Mouse (Mus musculus) MEL (cell line): ENCODE data around the gene Sertad2. TPM values are rescaled to one million over a fixed set of nuclear protein-coding genes. Genes with fewer than 3 reads are reported as not detected.

Experiments
- DNase-seq: peaks from one replicate; pipeline ENCODE4 v3.0.0; 2011; ENCODE audit warnings: low read depth, low spot score
- H3K27ac ChIP-seq: 2 replicates; pipeline ENCODE4 v1.5.1; 2012; ENCODE audit warnings: low read depth, mild to moderate bottlenecking, control low read depth, low read length, moderate library complexity; ENCODE audit not compliant: control insufficient read depth
- H3K27me3 ChIP-seq, 2 experiments: fragments of 150-350 bp in 1 of 2; sonication (generic) in 1 of 2; 2 replicates each; pipeline ENCODE4 v1.6.1; 2012; ENCODE audit warnings: low read length in 2 of 2, mild to moderate bottlenecking in 2 of 2, improper control_type of control experiment in 1 of 2, moderate library complexity in 1 of 2; ENCODE audit not compliant: insufficient read depth in 2 of 2, control insufficient read depth in 1 of 2
- H3K36me3 ChIP-seq, 2 experiments: 2 replicates each; pipeline ENCODE4 v1.6.1; 2012 to 2014; ENCODE audit warnings: low read length in 2 of 2, improper control_type of control experiment in 1 of 2, inconsistent platforms in 1 of 2, mild to moderate bottlenecking in 1 of 2; ENCODE audit not compliant: insufficient read depth in 2 of 2, control insufficient read depth in 1 of 2
- H3K4me1 ChIP-seq, 2 experiments: fragments of 150-350 bp in 1 of 2; sonication (generic) in 1 of 2; 2 replicates each; pipeline ENCODE4 v1.6.1; 2012; ENCODE audit warnings: low read length in 2 of 2, improper control_type of control experiment in 1 of 2, mild to moderate bottlenecking in 1 of 2; ENCODE audit not compliant: insufficient read depth in 2 of 2, control insufficient read depth in 1 of 2
- H3K4me3 ChIP-seq, 2 experiments: fragments of 150-350 bp in 1 of 2; sonication (generic) in 1 of 2; 2 replicates each; pipeline ENCODE4 v1.5.1; 2012; ENCODE audit warnings: low read depth in 2 of 2, low read length in 2 of 2, mild to moderate bottlenecking in 2 of 2, moderate library complexity in 2 of 2, control low read depth in 1 of 2, improper control_type of control experiment in 1 of 2; ENCODE audit not compliant: control insufficient read depth in 1 of 2, insufficient read depth in 1 of 2
- H3K79me2 ChIP-seq: 2 replicates; pipeline ENCODE4 v1.6.1; 2012; ENCODE audit warnings: mild to moderate bottlenecking, low read length, moderate library complexity; ENCODE audit not compliant: control insufficient read depth, poor library complexity, insufficient read depth
- H3K9ac ChIP-seq: 2 replicates; pipeline ENCODE4 v1.6.1; 2012; ENCODE audit warnings: low read depth, mild to moderate bottlenecking, control low read depth, low read length, moderate library complexity; ENCODE audit not compliant: control insufficient read depth, poor library complexity, severe bottlenecking
- H3K9me3 ChIP-seq: fragments of 150-350 bp; sonication (generic); replicated peaks from 2 replicates; pipeline ENCODE4 v1.6.1; 2012; ENCODE audit warnings: mild to moderate bottlenecking, low read length, improper control_type of control experiment, moderate library complexity; ENCODE audit not compliant: insufficient read depth
- CHD1 ChIP-seq: IDR thresholded peaks from 2 replicates; pipeline ENCODE4 v1.6.1; 2012; ENCODE audit warnings: low read depth, mild to moderate bottlenecking, inconsistent platforms, low read length, improper control_type of control experiment
- CHD2 ChIP-seq: IDR thresholded peaks from 2 replicates; pipeline ENCODE4 v1.6.1; 2011; ENCODE audit warnings: low read length, improper control_type of control experiment
- CTCF ChIP-seq, 3 experiments: IDR thresholded peaks in 2 of 3; conservative IDR thresholded peaks in 1 of 3; 2 replicates each; pipeline ENCODE4 v1.5.1; 2011 to 2012; ENCODE audit warnings: low read length in 3 of 3, low read depth in 2 of 3, mild to moderate bottlenecking in 2 of 3, improper control_type of control experiment in 1 of 3, inconsistent platforms in 1 of 3, mixed read lengths in 1 of 3, moderate library complexity in 1 of 3; ENCODE audit not compliant: control insufficient read depth in 1 of 3, insufficient read depth in 1 of 3, poor library complexity in 1 of 3, severe bottlenecking in 1 of 3
- E2F4 ChIP-seq: IDR thresholded peaks from 2 replicates; pipeline ENCODE4 v1.6.1; 2011; ENCODE audit warnings: low read depth, low read length, improper control_type of control experiment, borderline replicate concordance
- EP300 ChIP-seq, 2 experiments: IDR thresholded peaks; 2 replicates each; pipeline ENCODE4 v1.6.1; 2011; ENCODE audit warnings: improper control_type of control experiment in 2 of 2, low read length in 2 of 2, low read depth in 1 of 2, mild to moderate bottlenecking in 1 of 2
- ETS1 ChIP-seq: IDR thresholded peaks from 2 replicates; pipeline ENCODE4 v1.6.1; 2012; ENCODE audit warnings: low read depth, mild to moderate bottlenecking, inconsistent platforms, low read length, improper control_type of control experiment, moderate library complexity
- GABPA ChIP-seq: IDR thresholded peaks from 2 replicates; pipeline ENCODE4 v1.6.1; 2012; ENCODE audit warnings: low read depth, mild to moderate bottlenecking, inconsistent platforms, low read length, improper control_type of control experiment, moderate library complexity
- GATA1 ChIP-seq: IDR thresholded peaks from 2 replicates; pipeline ENCODE4 v1.6.1; 2011; ENCODE audit warnings: low read depth, low read length, improper control_type of control experiment
- HCFC1 ChIP-seq: IDR thresholded peaks from 2 replicates; pipeline ENCODE4 v1.6.1; 2012; ENCODE audit warnings: low read depth, mild to moderate bottlenecking, inconsistent platforms, low read length, improper control_type of control experiment, moderate library complexity
- JUND ChIP-seq: IDR thresholded peaks from 2 replicates; pipeline ENCODE4 v1.6.1; 2011; ENCODE audit warnings: low read depth, mild to moderate bottlenecking, improper control_type of control experiment, low read length
- MAX ChIP-seq: IDR thresholded peaks from 2 replicates; pipeline ENCODE4 v1.6.1; 2011; ENCODE audit warnings: low read length, improper control_type of control experiment
- MEF2A ChIP-seq: IDR thresholded peaks from 2 replicates; pipeline ENCODE4 v1.6.1; 2014; ENCODE audit warnings: low read depth, mild to moderate bottlenecking, inconsistent platforms, low read length, improper control_type of control experiment; ENCODE audit not compliant: poor library complexity, insufficient replicate concordance, severe bottlenecking; ENCODE audit errors: extremely low read depth
- MXI1 ChIP-seq: IDR thresholded peaks from 2 replicates; pipeline ENCODE4 v1.6.1; 2011; ENCODE audit warnings: mild to moderate bottlenecking, low read depth, low read length, improper control_type of control experiment
- MYB ChIP-seq: IDR thresholded peaks from 2 replicates; pipeline ENCODE4 v1.6.1; 2011; ENCODE audit warnings: mild to moderate bottlenecking, low read depth, low read length, improper control_type of control experiment
- MYC ChIP-seq: IDR thresholded peaks from 2 replicates; pipeline ENCODE4 v1.6.1; 2011; ENCODE audit warnings: low read depth, mild to moderate bottlenecking, low read length, improper control_type of control experiment, moderate library complexity
- NELFE ChIP-seq: IDR thresholded peaks from 2 replicates; pipeline ENCODE4 v1.6.1; 2011; ENCODE audit warnings: low read depth, low read length, improper control_type of control experiment
- POLR2A ChIP-seq, 2 experiments: IDR thresholded peaks; 2 replicates each; pipeline ENCODE4 v1.6.1; 2011 to 2012; ENCODE audit warnings: low read length in 2 of 2, mild to moderate bottlenecking in 2 of 2, control low read depth in 1 of 2, improper control_type of control experiment in 1 of 2, low read depth in 1 of 2, moderate library complexity in 1 of 2; ENCODE audit not compliant: control insufficient read depth in 1 of 2, insufficient read depth in 1 of 2, poor library complexity in 1 of 2
- RAD21 ChIP-seq: IDR thresholded peaks from 2 replicates; pipeline ENCODE4 v1.6.1; 2011; ENCODE audit warnings: mild to moderate bottlenecking, low read depth, low read length, improper control_type of control experiment
- RCOR1 ChIP-seq: IDR thresholded peaks from 2 replicates; pipeline ENCODE4 v1.6.1; 2012; ENCODE audit warnings: low read depth, mild to moderate bottlenecking, inconsistent platforms, low read length, improper control_type of control experiment
- SIN3A ChIP-seq: IDR thresholded peaks from 2 replicates; pipeline ENCODE4 v1.6.1; 2012; ENCODE audit warnings: low read length, improper control_type of control experiment, inconsistent platforms
- TBP ChIP-seq: IDR thresholded peaks from 2 replicates; pipeline ENCODE4 v1.8.0; 2011; ENCODE audit warnings: low read depth, low read length, improper control_type of control experiment
- USF2 ChIP-seq, 2 experiments: IDR thresholded peaks; 2 replicates each; pipeline ENCODE4 v1.6.1; 2011 to 2012; ENCODE audit warnings: improper control_type of control experiment in 2 of 2, low read length in 2 of 2, borderline replicate concordance in 1 of 2, inconsistent platforms in 1 of 2, low read depth in 1 of 2, mild to moderate bottlenecking in 1 of 2; ENCODE audit not compliant: insufficient read depth in 1 of 2
- ZMIZ1 ChIP-seq: IDR thresholded peaks from 2 replicates; pipeline ENCODE4 v1.6.1; 2012; ENCODE audit warnings: low read depth, mild to moderate bottlenecking, inconsistent platforms, low read length, improper control_type of control experiment, moderate library complexity
- ZNF384 ChIP-seq: IDR thresholded peaks from 2 replicates; pipeline ENCODE4 v1.6.1; 2012; ENCODE audit warnings: low read depth, mild to moderate bottlenecking, inconsistent platforms, low read length, improper control_type of control experiment
- polyA plus RNA-seq, 2 experiments: library from polyadenylated mRNA; stranded (reverse) in 1 of 2; unstranded in 1 of 2; fragments of >175 nt in 1 of 2; fragments of >200 nt in 1 of 2; gene quantifications; 2 replicates each; pipeline versions ENCODE4 v1.2.1 to v1.2.4; 2012; ENCODE audit warnings: low replicate concordance in 2 of 2, low read depth in 1 of 2; ENCODE audit not compliant: insufficient read length in 2 of 2, insufficient read depth in 1 of 2, missing spikeins in 1 of 2
- total RNA-seq: library from RNA; depleted of rRNA; stranded (reverse); fragments of 300-350 nt; gene quantifications from 2 replicates; pipeline ENCODE4 v1.2.3, GENCODE M21; 2012

The Sertad2 gene
- total and polyA plus RNA-seq, 3 experiments, result 7.0 to 11.5 TPM; not detected in 1

DNA sequence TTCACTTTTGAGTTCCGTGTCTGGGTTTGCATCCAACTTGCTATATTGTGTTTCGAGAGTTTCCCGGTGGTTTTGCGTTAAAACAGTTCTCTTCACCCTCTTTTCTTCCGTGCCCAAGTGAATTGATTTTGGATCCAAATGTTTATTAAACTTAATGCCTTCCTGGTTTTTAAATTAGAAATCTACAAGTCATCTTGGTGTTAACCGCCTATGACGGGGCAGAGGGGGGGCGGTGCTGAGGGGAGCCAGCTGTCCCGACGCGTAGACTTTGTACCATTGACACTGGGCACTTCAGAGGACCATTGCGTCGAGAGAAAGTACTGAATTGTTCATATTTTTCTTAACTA lies 89.5 kb downstream of the Sertad2 start:
- peak overlapping the region; percentile 89 for H3K27ac ChIP-seq
- DNase-seq, result peak; percentile 91
- TF ChIP-seq TBP (peak; percentile 53; the same call in 1 of the 2 replicates), EP300 (IDR thresholded peaks at IDR 0.05; ENCODE audit: low read depth in 1 of 2, low read length in 2 of 2) (peak in 1 of 2 experiments; percentile 6; a peak in 1 of 4 replicates), ETS1 (peak; percentile 18), CHD1 (no peak), CTCF (IDR thresholded peaks at IDR 0.05 in 2 of 3, conservative IDR thresholded peaks at IDR 0.05 in 1 of 3; ENCODE audit: control insufficient read depth in 1 of 3, insufficient read depth in 1 of 3, low read depth in 2 of 3, low read length in 3 of 3, poor library complexity in 1 of 3, severe bottlenecking in 1 of 3) (0 out of 6 replicates have a peak, but pooled peaks of 1 of the 3 experiments have one; percentile 7), RCOR1 (no peak), MYC (no peak), E2F4 (no peak), HCFC1 (peak; percentile 46; the same call in 1 of the 2 replicates), GATA1 (0 out of 2 replicates have a peak, but pooled peaks have one; percentile 12), SIN3A (peak; percentile 88), USF2 (IDR thresholded peaks at IDR 0.05; ENCODE audit: borderline replicate concordance in 1 of 2, insufficient read depth in 1 of 2, low read depth in 1 of 2, low read length in 2 of 2) (no peak), MXI1 (peak; percentile 53; the same call in 1 of the 2 replicates), MAX (0 out of 2 replicates have a peak, but pooled peaks have one; percentile 1), JUND (no peak)
- H3K36me3 ChIP-seq, result peaks cover 0 to 42% of the 10 kb centered on the region in 2 experiments; a peak in 2 of 4 replicates
- H3K79me2 ChIP-seq, result peaks cover 36% of the 10 kb centered on the region
- H3K4me1 ChIP-seq, result peaks cover 18 to 35% of the 10 kb centered on the region in 2 experiments
- H3K9me3 ChIP-seq, result no peaks in the 10 kb centered on the region
- no peaks in the 10 kb centered on the region for H3K27me3 ChIP-seq
- H3K4me3 ChIP-seq, result peak overlapping the region; percentile 90 to 97
- peak overlapping the region; percentile 95 for H3K9ac ChIP-seq

- Histone ChIP-seq H3K9ac (no peak overlapping the region), H3K27me3 (no peaks in the 10 kb centered on the region), H3K4me3 (no peak overlapping the region; a peak in 1 of 4 replicates), H3K9me3 (no peaks in the 10 kb centered on the region), H3K79me2 (peaks cover 40% of the 10 kb centered on the region), H3K36me3 (peaks cover 0 to 39% of the 10 kb centered on the region in 2 experiments; a peak in 2 of 4 replicates), H3K4me1 (peaks cover 15 to 34% of the 10 kb centered on the region in 2 experiments), H3K27ac (no peak overlapping the region)
- no peak for DNase-seq
- TF ChIP-seq GABPA, result no peak
- TF ChIP-seq E2F4, result no peak
- TF ChIP-seq CHD1, result no peak
- TF ChIP-seq RAD21, result no peak
- TF ChIP-seq TBP, result no peak
- TF ChIP-seq ZNF384, result no peak
- TF ChIP-seq POLR2A (IDR thresholded peaks at IDR 0.05; ENCODE audit: control insufficient read depth in 1 of 2, insufficient read depth in 1 of 2, low read depth in 1 of 2, low read length in 2 of 2, poor library complexity in 1 of 2), result no peak
- no peak for TF ChIP-seq NELFE
- TF ChIP-seq MYB, result no peak
- TF ChIP-seq CHD2, result no peak
- TF ChIP-seq ZMIZ1, result no peak
- no peak for TF ChIP-seq GATA1
- no peak for TF ChIP-seq MEF2A
- TF ChIP-seq, all 39 proteins: peak for 0
Measured at GRCm38 (mm10) chr11:20634543-20634942, 91.5 kb downstream of the Sertad2 start.
